Mouse (Mus musculus) limb, embryonic 11.5 days (tissue): ENCODE measurements around the gene Cldn14. TPM values are rescaled to one million over a fixed set of nuclear protein-coding genes. Genes with fewer than 3 reads are reported as not detected.
"Not testable (repeated sequence)": the region's sequence is repeated elsewhere in the genome, so short reads cannot be mapped to it uniquely, and the experiment has no call there.

Experiments
- ATAC-seq: fragments of 200-750 bp; cut with Nextera tagmentation; 2 replicates; pipeline ENCODE4 v1.8.0; 2017; ENCODE audit warnings: low read depth; ENCODE audit not compliant: insufficient number of reproducible peaks, low FRiP score, low TSS enrichment
- DNase-seq: peaks from one replicate; pipeline ENCODE4 v3.0.0-alpha.2; 2015; ENCODE audit warnings: low spot score
- H3K27ac ChIP-seq: fragments of 300-500 bp; sonication (generic); replicated peaks from 2 replicates; pipeline ENCODE4 v1.5.1; 2014; ENCODE audit warnings: low read depth, mild to moderate bottlenecking, low read length
- H3K27me3 ChIP-seq: fragments of 300-500 bp; sonication (generic); 2 replicates; pipeline ENCODE4 v1.6.1; 2014; ENCODE audit warnings: mild to moderate bottlenecking, low read length, mixed read lengths; ENCODE audit not compliant: control insufficient read depth, insufficient read depth
- H3K36me3 ChIP-seq: fragments of 300-500 bp; sonication (generic); 2 replicates; pipeline ENCODE4 v1.6.1; 2014; ENCODE audit warnings: mild to moderate bottlenecking, low read length, moderate library complexity, mixed read lengths; ENCODE audit not compliant: control insufficient read depth, insufficient read depth
- H3K4me1 ChIP-seq: fragments of 300-500 bp; sonication (generic); 2 replicates; pipeline ENCODE4 v1.6.1; 2014; ENCODE audit warnings: low read length, mixed read lengths; ENCODE audit not compliant: control insufficient read depth, insufficient read depth
- H3K4me2 ChIP-seq: fragments of 300-500 bp; sonication (generic); 2 replicates; pipeline ENCODE4 v1.6.1; 2014; ENCODE audit warnings: low read depth, mild to moderate bottlenecking, moderate library complexity; ENCODE audit not compliant: severe bottlenecking
- H3K4me3 ChIP-seq: fragments of 300-500 bp; sonication (generic); 2 replicates; pipeline ENCODE4 v1.5.1; 2014; ENCODE audit warnings: low read depth, low read length
- H3K9ac ChIP-seq: fragments of 300-500 bp; sonication (generic); 2 replicates; pipeline ENCODE4 v1.6.1; 2014; ENCODE audit warnings: mild to moderate bottlenecking, low read length
- H3K9me3 ChIP-seq: fragments of 300-500 bp; sonication (generic); 2 replicates; pipeline ENCODE4 v1.6.1; 2016; ENCODE audit warnings: low read length; ENCODE audit not compliant: control insufficient read depth
- WGBS: fragments of 180-500 bp; shearing (Covaris S2); extraction: QIAGEN DNeasy Blood & Tissue Kit; methylation state at CpG from one replicate; pipeline ENCODE4 v1.1.7; 2014; 5-methylcytosine and 5-hydroxymethylcytosine counted together
- polyA plus RNA-seq: library from polyadenylated mRNA; unstranded; fragments of >200 nt; fragmentation: Nextera tagmentation; extraction: Ambion mirVana; gene quantifications from 2 replicates; pipeline ENCODE4 v1.2.1, GENCODE M21; 2014

Cldn14 gene
- polyA plus RNA-seq, 1 experiment from 2014 or later = not detected

GRCm38 (mm10) chr16:94001366-94001765, 7.3 kb downstream of the Cldn14 start:
- H3K9me3 ChIP-seq = no peaks in the 10 kb centered on the region
- peaks cover 6% of the 10 kb centered on the region; the same call in 1 of the 2 replicates for H3K4me1 ChIP-seq
- no peak overlapping the region for H3K4me2 ChIP-seq
- no peak overlapping the region for H3K27ac ChIP-seq
- 85% methylated on average over 6 of the region's 6 CpGs for WGBS
- no peak overlapping the region for H3K9ac ChIP-seq
- ATAC-seq (no peak), DNase-seq (no peak)
- no peaks in the 10 kb centered on the region for H3K27me3 ChIP-seq
- H3K4me3 ChIP-seq = no peak overlapping the region
- no peaks in the 10 kb centered on the region for H3K36me3 ChIP-seq

GRCm38 (mm10) chr16:93998895-93999294, 9.7 kb downstream of the Cldn14 start:
- no peak overlapping the region for H3K4me2 ChIP-seq
- H3K4me1 ChIP-seq = peaks cover 6% of the 10 kb centered on the region; the same call in 1 of the 2 replicates
- no peaks in the 10 kb centered on the region for H3K9me3 ChIP-seq
- WGBS = 31% methylated on average over 5 of the region's 5 CpGs
- no peaks in the 10 kb centered on the region for H3K36me3 ChIP-seq
- DNase-seq (no peak), ATAC-seq (no peak)
- no peak overlapping the region for H3K4me3 ChIP-seq
- no peak overlapping the region for H3K9ac ChIP-seq
- H3K27me3 ChIP-seq = no peaks in the 10 kb centered on the region
- no peak overlapping the region for H3K27ac ChIP-seq

GRCm38 (mm10) chr16:93983576-93983975, 25.1 kb downstream of the Cldn14 start:
- Histone ChIP-seq H3K4me3 (no peak overlapping the region), H3K4me1 (peaks cover 4% of the 10 kb centered on the region; the same call in 1 of the 2 replicates), H3K27ac (no peak overlapping the region), H3K9me3 (no peaks in the 10 kb centered on the region), H3K4me2 (no peak overlapping the region), H3K27me3 (no peaks in the 10 kb centered on the region), H3K36me3 (no peaks in the 10 kb centered on the region), H3K9ac (no peak overlapping the region)
- DNase-seq (peak; percentile 42), ATAC-seq (peak; percentile 31; the same call in 1 of the 2 replicates)
- 64% methylated on average over 9 of the region's 9 CpGs for WGBS

GRCm38 (mm10) chr16:93982341-93982740, 26.3 kb downstream of the Cldn14 start:
- no peak for ATAC-seq
- 86% methylated on average over 11 of the region's 11 CpGs for WGBS
- H3K4me2 ChIP-seq = no peak overlapping the region
- no peak overlapping the region for H3K9ac ChIP-seq
- H3K4me3 ChIP-seq = no peak overlapping the region
- H3K36me3 ChIP-seq = no peaks in the 10 kb centered on the region
- H3K27ac ChIP-seq = no peak overlapping the region
- H3K27me3 ChIP-seq = no peaks in the 10 kb centered on the region
- H3K9me3 ChIP-seq = no peaks in the 10 kb centered on the region
- DNase-seq = no peak
- peaks cover 4% of the 10 kb centered on the region; the same call in 1 of the 2 replicates for H3K4me1 ChIP-seq

- no peak for ATAC-seq
- no peaks in the 10 kb centered on the region for H3K27me3 ChIP-seq
- no peak overlapping the region for H3K27ac ChIP-seq
- no peak overlapping the region for H3K9ac ChIP-seq
- WGBS = 55% methylated on average over 15 of the region's 15 CpGs
- no peaks in the 10 kb centered on the region for H3K9me3 ChIP-seq
- H3K36me3 ChIP-seq = no peaks in the 10 kb centered on the region
- no peak overlapping the region for H3K4me2 ChIP-seq
- DNase-seq = no peak
- no peak overlapping the region for H3K4me3 ChIP-seq
- H3K4me1 ChIP-seq = peaks cover 4% of the 10 kb centered on the region; the same call in 1 of the 2 replicates
These were observed 27.3 kb downstream of the Cldn14 start for GRCm38 (mm10) chr16:93981190-93981841.

- not testable (repeated sequence) for H3K9ac ChIP-seq, DNase-seq, H3K27me3 ChIP-seq, H3K4me1 ChIP-seq, H3K4me2 ChIP-seq, H3K27ac ChIP-seq, H3K9me3 ChIP-seq, H3K4me3 ChIP-seq, H3K36me3 ChIP-seq, ATAC-seq
- 95% methylated on average over 3 of the region's 3 CpGs for WGBS
These were observed 28.3 kb downstream of the Cldn14 start for GRCm38 (mm10) chr16:93980338-93980737.

- Histone ChIP-seq H3K4me2 (no peak overlapping the region), H3K4me3 (no peak overlapping the region), H3K36me3 (no peaks in the 10 kb centered on the region), H3K9ac (no peak overlapping the region), H3K4me1 (peaks cover 4% of the 10 kb centered on the region; the same call in 1 of the 2 replicates), H3K27ac (no peak overlapping the region), H3K9me3 (no peaks in the 10 kb centered on the region), H3K27me3 (no peaks in the 10 kb centered on the region)
- ATAC-seq = no peak
- no peak for DNase-seq
- WGBS = 89% methylated on average over 2 of the region's 2 CpGs
These were observed 29.3 kb downstream of the Cldn14 start for GRCm38 (mm10) chr16:93979316-93979715.

GRCm38 (mm10) chr16:93977587-93977986, 31.1 kb downstream of the Cldn14 start:
- Histone ChIP-seq H3K4me2 (no peak overlapping the region), H3K27me3 (no peaks in the 10 kb centered on the region), H3K4me3 (no peak overlapping the region), H3K27ac (no peak overlapping the region), H3K4me1 (peaks cover 4% of the 10 kb centered on the region; the same call in 1 of the 2 replicates), H3K9ac (no peak overlapping the region), H3K36me3 (no peaks in the 10 kb centered on the region), H3K9me3 (no peaks in the 10 kb centered on the region)
- ATAC-seq = no peak
- no peak for DNase-seq
- WGBS = 94% methylated on average over 6 of the region's 6 CpGs

GRCm38 (mm10) chr16:93976907-93977306, 31.7 kb downstream of the Cldn14 start:
- Histone ChIP-seq H3K4me1 (peaks cover 3% of the 10 kb centered on the region; the same call in 1 of the 2 replicates), H3K27ac (no peak overlapping the region), H3K9me3 (no peaks in the 10 kb centered on the region), H3K4me3 (no peak overlapping the region), H3K4me2 (no peak overlapping the region), H3K36me3 (no peaks in the 10 kb centered on the region), H3K27me3 (no peaks in the 10 kb centered on the region), H3K9ac (no peak overlapping the region)
- ATAC-seq (no peak), DNase-seq (no peak)
- WGBS = 50% methylated on average over 3 of the region's 3 CpGs
